Mouse (Mus musculus) T-helper 2 cell (primary cell): ENCODE data around the gene Plvap.

Source experiments
- in situ Hi-C: fragments of 300-600 bp; cut with MboI, MseI; formaldehyde crosslinking; loops from one replicate; pipeline ENCODE4 v1.15.1; 2025; ENCODE audit warnings: high pct_unique_total_duplicates

Gene Plvap

GRCm38 (mm10) chr8:71468916-71469315, 42.6 kb downstream of the Plvap start, which contains the start of gene Dda1:
Dda1 (plus strand) TSS chr8:71469199.
- in situ Hi-C loops, result loop anchor here (10.0 to 25.0 kb wide), 2 partner anchors 574 to 1107 kb away; partner anchors contain the start of genes Comp, Rpl18a, Slc5a5 and Upf1

- in situ Hi-C loops, result loop anchor here (10.0 to 25.0 kb wide), 2 partner anchors 573 to 1106 kb away; partner anchors contain the start of genes Comp, Rpl18a, Slc5a5 and Upf1
Observed at GRCm38 (mm10) chr8:71468001-71468400, 43.6 kb downstream of the Plvap start.

DNA sequence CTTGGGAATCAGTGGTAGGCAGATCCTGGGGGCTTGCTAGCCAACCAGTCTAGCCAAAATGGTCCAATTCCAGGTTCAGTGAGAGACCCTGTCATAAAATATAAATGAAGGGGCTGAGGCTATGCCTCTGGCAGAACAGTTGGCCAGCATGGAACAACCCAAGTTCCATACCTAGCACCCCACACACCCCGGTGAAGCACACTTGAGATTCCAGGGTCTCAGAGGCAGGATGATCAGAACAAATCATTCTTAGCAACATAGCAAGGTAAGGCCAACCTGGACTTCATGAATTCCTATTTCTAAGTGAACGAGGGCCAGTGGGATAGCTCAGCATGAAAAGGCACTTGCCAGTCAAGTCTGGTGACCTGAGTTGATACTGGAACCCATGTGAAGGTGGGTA, 44.4 kb downstream of the Plvap start:
- in situ Hi-C loops, result loop anchor here (10.0 to 25.0 kb wide), 2 partner anchors 572 to 1105 kb away; partner anchors contain the start of genes Comp, Rpl18a, Slc5a5 and Upf1

DNA sequence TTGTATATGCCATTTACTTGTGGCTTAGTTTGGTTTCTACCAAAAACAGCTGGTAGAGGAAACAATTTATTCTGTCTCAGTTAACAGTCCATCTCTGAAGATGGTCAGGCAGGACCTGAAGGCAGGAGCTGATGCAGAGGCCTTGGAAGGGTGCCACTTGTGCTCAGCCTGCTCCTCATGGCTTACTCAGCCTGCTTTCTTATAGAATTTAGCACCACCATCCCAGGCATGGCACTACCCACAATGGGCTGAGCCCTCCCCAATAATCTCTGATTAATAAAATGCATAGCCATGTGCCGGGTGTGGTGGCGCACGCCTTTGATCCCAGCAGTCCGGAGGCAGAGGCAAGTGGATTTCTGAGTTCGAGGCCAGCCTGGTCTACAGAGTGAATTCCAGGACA, 45.4 kb downstream of the Plvap start:
- in situ Hi-C loops, result loop anchor here (10.0 to 25.0 kb wide), 2 partner anchors 571 to 1104 kb away; partner anchors contain the start of genes Comp, Rpl18a, Slc5a5 and Upf1

GRCm38 (mm10) chr8:71465733-71466132, 45.8 kb downstream of the Plvap start:
- in situ Hi-C loops, result loop anchor here (10.0 to 25.0 kb wide), 2 partner anchors 571 to 1103 kb away; partner anchors contain the start of genes Comp, Rpl18a, Slc5a5 and Upf1

GRCm38 (mm10) chr8:71464513-71465500, 46.7 kb downstream of the Plvap start, which contains the start of gene Mrpl34:
Mrpl34 (plus strand) TSS chr8:71464959.
- in situ Hi-C loops, result loop anchor here (5.0 to 25.0 kb wide), 3 partner anchors 93 to 1103 kb away; partner anchors contain the start of genes Comp, Ocel1, Rpl18a and Slc5a5

GRCm38 (mm10) chr8:71463188-71464033, 48.1 kb downstream of the Plvap start, which contains the start of gene Abhd8:
Abhd8 (minus strand) TSS chr8:71463655.
- in situ Hi-C loops, result loop anchor here (5.0 to 25.0 kb wide), 3 partner anchors 91 to 1101 kb away; partner anchors contain the start of genes Comp, Ocel1, Rpl18a and Slc5a5

DNA sequence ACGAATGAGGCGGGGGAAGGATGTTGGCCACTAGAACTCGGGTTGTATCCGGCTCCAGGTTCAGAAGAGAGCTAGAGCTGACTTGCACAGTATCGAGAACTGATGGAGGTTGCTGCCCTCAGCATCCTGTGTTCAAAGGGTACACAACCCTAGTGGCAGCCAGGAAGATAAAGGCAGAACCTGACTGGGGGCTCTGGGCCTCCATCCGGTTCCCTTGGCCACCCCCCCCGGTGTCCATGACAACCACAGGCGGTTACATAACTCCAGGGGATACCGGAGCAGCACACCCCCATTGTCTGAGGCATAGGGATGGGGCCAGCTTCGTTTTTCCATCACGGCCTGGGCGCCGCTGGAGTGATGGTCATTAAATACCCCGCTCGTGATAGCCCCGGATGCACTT, 48.8 kb downstream of the Plvap start:
- in situ Hi-C loops, result loop anchor here (5.0 to 25.0 kb wide), 3 partner anchors 90 to 1100 kb away; partner anchors contain the start of genes Comp, Ocel1, Rpl18a and Slc5a5

DNA sequence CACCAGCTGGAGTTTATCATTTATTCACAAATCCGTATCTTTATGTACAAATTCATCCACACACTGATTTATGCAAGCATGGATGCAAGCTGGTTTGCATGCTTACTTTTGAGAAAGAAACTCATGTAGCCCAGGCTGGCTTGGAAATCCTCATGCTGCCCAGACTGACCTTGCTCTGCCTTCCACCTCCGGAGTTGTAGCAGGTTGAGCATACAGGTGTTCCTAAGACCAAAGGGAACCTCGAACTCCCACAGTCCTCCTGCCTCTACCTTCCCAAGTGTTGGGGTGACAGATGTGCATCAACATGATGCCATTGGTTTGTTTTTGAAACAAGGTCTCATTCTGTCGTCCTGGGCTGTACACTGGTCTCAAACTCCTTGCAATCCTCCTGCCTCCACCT, 49.4 kb downstream of the Plvap start:
- in situ Hi-C loops, result loop anchor here (5.0 to 25.0 kb wide), 3 partner anchors 90 to 1100 kb away; partner anchors contain the start of genes Comp, Ocel1, Rpl18a and Slc5a5

DNA sequence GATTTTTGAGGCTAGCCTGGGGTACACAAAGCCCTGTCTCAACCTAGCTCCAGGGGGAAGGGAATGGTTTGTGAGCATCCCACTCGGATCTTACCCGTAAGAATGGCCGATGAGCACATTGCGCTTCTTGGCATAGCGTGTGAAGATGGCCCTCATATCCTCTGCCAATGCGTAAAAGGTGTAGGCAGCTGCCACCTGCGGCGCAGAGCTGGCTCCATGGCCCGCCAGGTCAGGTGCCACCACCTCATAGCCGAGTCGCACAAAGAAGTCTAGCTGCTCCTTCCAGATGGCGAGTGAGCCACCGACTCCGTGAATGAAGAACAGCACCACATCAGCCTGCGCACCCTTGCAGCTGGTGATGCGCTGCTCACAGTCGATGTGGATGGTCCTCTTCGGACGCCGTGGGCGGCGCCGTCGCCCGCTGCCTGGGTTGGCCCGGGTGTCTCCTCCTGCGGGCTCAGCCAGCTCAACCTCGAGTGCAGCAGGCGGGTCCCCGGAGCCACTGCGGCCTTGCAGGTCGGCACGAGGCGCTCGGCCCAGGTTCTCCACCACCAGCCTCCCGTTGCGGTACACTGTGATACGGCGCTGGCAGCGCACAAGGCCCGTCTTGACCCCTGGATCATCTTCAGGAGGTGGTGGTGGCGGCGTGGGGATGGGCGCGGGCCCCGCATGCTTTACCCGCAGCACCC, 50.3 kb downstream of the Plvap start:
- in situ Hi-C loops, result loop anchor here (5.0 to 25.0 kb wide), 3 partner anchors 89 to 1099 kb away; partner anchors contain the start of genes Comp, Ocel1, Rpl18a and Slc5a5

GRCm38 (mm10) chr8:71460716-71461115, 50.8 kb downstream of the Plvap start:
- in situ Hi-C loops, result loop anchor here (5.0 to 25.0 kb wide), 3 partner anchors 88 to 1098 kb away; partner anchors contain the start of genes Comp, Ocel1, Rpl18a and Slc5a5

- in situ Hi-C loops, result loop anchor here (25.0 kb wide), 1 partner anchor 1095 kb away; the partner anchor contains the start of genes Comp and Upf1
Observed at GRCm38 (mm10) chr8:71457659-71458270, 53.8 kb downstream of the Plvap start.

DNA sequence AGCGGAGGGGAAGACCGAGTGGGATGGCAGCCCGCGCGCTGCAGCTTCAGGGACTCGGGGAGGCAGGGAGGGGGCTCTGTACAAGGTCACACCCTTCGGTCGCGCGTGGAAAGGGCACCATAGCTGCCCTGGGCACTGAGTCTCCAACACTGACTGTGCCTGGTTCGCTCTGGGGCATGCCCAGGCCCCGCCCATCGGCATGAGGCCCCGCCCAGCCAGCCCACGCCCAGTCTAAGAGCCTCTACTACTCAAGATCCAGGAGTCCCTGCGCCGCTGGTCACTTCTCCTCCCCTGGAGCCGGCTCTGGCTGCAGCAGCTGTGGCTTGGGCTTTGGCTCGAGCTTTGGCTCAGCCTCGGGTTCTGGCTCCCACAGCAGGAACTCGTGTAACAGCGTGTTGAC, 54.6 kb downstream of the Plvap start:
- in situ Hi-C loops, result loop anchor here (25.0 kb wide), 1 partner anchor 1095 kb away; the partner anchor contains the start of genes Comp and Upf1

DNA sequence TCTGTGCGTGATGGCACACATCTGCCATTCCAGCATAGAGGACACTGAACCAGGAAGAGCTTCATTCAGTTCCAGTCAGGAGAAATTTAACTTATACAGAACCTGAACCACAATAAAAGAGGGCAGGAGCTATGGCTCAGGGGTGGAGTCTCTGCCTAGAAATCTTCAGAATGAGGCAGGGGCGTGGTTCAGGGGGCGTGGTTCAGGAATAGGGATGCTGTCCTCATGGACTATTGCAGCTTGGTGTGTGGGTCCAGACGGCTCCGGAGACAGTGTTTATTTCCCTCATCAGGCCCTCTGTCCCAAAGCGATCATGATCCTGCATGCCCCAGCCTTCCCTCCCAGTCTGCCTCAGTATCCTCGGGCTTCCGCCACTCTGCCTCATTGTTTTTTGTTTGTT, 56.9 kb downstream of the Plvap start:
- in situ Hi-C loops, result loop anchor here (25.0 kb wide), 1 partner anchor 1092 kb away; the partner anchor contains the start of genes Comp and Upf1

DNA sequence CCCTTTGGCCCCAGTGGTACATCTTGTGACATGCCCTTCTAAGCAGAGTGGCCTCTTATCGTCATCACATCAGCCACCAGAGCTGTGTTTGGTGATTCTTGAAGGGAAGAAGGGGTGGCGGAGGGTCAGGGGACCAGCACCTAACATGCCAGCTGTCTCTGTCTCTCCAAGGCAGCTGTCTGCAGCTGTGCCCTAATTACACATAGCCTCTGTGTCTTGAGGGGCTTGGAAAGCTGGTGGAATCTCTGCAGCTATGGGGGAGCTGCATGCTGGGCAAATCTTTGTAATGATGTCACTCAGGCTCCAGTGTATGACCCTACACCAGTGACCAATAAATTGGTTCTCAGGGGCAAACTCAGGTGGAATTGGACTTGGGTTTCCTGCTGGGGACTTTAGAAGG, 58.9 kb downstream of the Plvap start:
- in situ Hi-C loops, result loop anchor here (25.0 kb wide), 1 partner anchor 1090 kb away; the partner anchor contains the start of genes Comp and Upf1

DNA sequence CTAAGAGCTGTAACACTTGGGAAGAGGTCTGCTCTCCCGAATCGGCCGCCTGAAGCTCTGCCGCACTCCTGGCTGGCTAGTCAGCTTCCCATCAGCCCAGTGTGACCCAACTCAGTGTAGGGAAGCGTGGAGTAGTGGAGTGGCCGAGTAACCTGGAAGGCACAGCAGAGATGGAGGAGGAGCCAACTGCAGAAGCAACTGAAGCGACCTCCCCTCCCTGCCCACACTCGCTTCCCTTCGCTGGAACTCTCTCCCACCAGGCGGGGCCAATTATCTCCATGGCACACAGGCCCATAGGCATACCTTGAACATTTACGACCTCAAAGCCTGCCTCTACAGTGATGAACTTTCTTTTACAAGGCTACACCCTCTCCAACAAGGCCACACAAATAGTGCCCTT, 59.8 kb downstream of the Plvap start:
- in situ Hi-C loops, result loop anchor here (25.0 kb wide), 1 partner anchor 1089 kb away; the partner anchor contains the start of genes Comp and Upf1

DNA sequence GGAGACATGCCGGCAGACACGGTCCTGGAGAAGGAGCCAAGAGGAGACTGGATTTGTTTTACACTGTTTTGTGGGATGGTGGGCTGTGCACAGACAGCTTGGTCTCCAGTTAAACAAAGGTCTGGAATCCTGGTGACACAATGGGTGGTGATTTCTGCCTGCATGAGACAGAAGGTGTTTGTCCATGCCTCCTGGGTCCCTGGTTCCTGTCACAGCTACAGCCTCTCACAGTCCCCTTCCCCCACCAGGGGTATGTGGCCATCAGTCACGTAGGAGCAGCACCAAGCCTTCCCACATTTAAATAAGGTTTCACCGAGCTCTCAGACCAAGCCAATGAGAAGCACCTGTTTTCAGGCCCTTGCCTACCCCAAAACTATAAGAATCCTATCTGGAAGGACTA, 60.2 kb downstream of the Plvap start:
- in situ Hi-C loops, result loop anchor here (25.0 kb wide), 1 partner anchor 1089 kb away; the partner anchor contains the start of genes Comp and Upf1
